Mouse (Mus musculus) CH12F3 (cell line): ENCODE data around the gene Olfr68.
"Not testable (repeated sequence)": the region's sequence is repeated elsewhere in the genome, so short reads cannot be mapped to it uniquely, and the experiment has no call there.

Experiments used
- in situ Hi-C: fragments of 300-500 bp; cut with MboI; formaldehyde crosslinking; loops from 2 replicates; pipeline ENCODE4 v1.14.3; 2020; ENCODE audit warnings: low sequenced_read_pairs

Olfr68 gene

GRCm38 (mm10) chr7:103771494-103771893 lies 8.0 kb downstream of the Olfr68 start, which contains the start of gene Olfr69:
Gene Olfr69, minus strand, starts transcription at chr7:103771594.
- in situ Hi-C loops = no loop called here

GRCm38 (mm10) chr7:103767687-103768086 lies 11.8 kb downstream of the Olfr68 start:
- in situ Hi-C loops = not testable (repeated sequence)

DNA sequence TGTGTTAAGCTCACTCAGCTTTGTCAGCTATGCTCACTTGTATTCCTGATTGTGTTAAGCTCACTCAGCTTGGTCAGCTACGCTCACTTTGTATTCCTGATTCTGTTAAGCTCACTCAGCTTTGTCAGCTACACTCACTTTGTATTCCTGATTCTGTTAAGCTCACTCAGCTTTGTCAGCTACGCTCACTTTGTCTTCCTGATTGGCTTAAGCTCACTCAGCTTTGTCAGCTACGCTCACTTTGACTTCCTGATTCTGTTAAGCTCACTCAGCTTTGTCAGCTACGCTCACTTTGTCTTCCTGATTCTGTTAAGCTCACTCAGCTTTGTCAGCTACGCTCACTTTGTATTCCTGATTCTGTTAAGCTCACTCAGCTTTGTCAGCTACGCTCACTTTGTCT lies 17.3 kb downstream of the Olfr68 start:
- in situ Hi-C loops = not testable (repeated sequence)

DNA sequence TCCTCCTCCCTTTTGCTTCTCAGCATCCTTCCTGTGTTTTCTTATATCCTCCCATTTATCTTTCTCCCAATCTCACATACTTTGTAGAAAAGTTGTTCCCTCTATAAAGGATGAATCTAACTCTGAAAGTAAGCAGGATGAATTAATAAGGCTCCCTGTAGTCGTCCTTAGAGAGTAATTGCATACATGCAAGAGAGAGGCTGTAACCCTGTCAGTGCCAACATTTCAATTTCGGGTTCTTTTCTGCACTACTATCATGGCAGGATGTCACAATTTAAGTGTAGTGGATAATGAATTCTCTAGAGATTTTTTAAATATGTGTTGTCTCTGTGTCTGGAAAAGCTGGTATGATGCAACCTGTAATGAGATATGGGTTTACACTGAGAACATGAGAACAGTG lies 22.3 kb downstream of the Olfr68 start, which contains the start of gene Olfr630:
TSS of gene Olfr630 (minus strand) at position 101 of the 400 bp plus-strand sequence.
- in situ Hi-C loops = no loop called here

GRCm38 (mm10) chr7:103744843-103745242 lies 34.7 kb downstream of the Olfr68 start, which contains the start of gene Olfr629:
Gene Olfr629, minus strand, starts transcription at chr7:103744943.
- in situ Hi-C loops = no loop called here

GRCm38 (mm10) chr7:103730074-103730473 lies 49.4 kb downstream of the Olfr68 start, which contains the start of gene Olfr628:
Gene Olfr628, plus strand, starts transcription at chr7:103730374.
- in situ Hi-C loops = no loop called here
